Comparison of ENCODE assay signal across 18 mouse cellular contexts in the genomic region with DNA sequence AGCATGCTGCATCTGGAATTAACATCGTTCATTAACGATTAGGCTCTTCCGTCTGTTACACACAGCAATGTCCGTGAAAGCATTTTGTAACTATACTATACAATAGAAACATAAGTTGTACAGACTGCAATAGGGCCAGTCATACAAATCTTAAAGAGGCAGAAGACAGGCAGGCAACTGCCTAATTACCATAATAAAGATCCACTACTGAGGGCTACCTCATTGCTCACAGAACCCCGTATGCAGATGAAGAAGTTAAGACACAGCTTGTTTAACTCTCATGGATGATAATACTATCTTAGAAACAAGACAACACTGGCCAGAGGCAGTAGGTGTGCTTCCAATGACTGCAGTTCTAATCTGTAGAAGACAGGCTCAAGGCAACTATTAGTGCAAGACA.
A peak's percentile ranks its signal among the peaks of the same experiment; 100 is the strongest.
DNase-seq lines count a peak whose midpoint lies in the region; ATAC-seq and TF ChIP-seq lines count a peak whose summit lies in the region.
"Had no signal": no experiment of that assay in that cellular context is flagged by ENCODE, and none has a peak within 500 bp of the region (broad histone marks: within the 10 kb centered on the region; RNA-seq: fewer than 3 reads in every experiment).

No protein-coding gene starts in this region.

- peak; percentile 64; the same call in 1 of the 2 replicates for ATAC-seq in forebrain, embryonic 11.5 days (replicated peaks; ENCODE audit: low FRiP score)
- ATAC-seq in midbrain, embryonic 12.5 days (ENCODE audit: low FRiP score, low read depth) = peak; percentile 29; the same call in 1 of the 2 replicates
- no peak; the same call in 1 of the 2 replicates for ATAC-seq in midbrain, embryonic 14.5 days (ENCODE audit: low FRiP score, low TSS enrichment)
- ATAC-seq in hindbrain, postnatal 0 days = 0 out of 2 replicates have a peak, but pooled peaks have one; percentile 5
- peak; percentile 9; the same call in 1 of the 2 replicates for ATAC-seq in neural tube, embryonic 15.5 days (ENCODE audit: low FRiP score)
- ATAC-seq: liver, embryonic 12.5 days had no signal

- H3K4me2 ChIP-seq in forebrain, embryonic 11.5 days (ENCODE audit: low read depth, low read length, severe bottlenecking) = no peak overlapping the region
- no peak overlapping the region for H3K4me2 ChIP-seq in midbrain, embryonic 12.5 days (replicated peaks)
- no peak overlapping the region for H3K4me2 ChIP-seq in midbrain, embryonic 14.5 days (ENCODE audit: low read length)
- H3K4me2 ChIP-seq in hindbrain, postnatal 0 days (ENCODE audit: low read depth, low read length) = no peak overlapping the region
- H3K4me2 ChIP-seq in neural tube, embryonic 15.5 days = no peak overlapping the region
- H3K4me2 ChIP-seq: liver, embryonic 12.5 days; lung, embryonic 15.5 days; stomach, embryonic 15.5 days had no signal

- H3K4me3 ChIP-seq in forebrain, embryonic 11.5 days (ENCODE audit: low read depth, low read length) = no peak overlapping the region
- no peak overlapping the region for H3K4me3 ChIP-seq in forebrain, embryonic 10.5 days
- no peak overlapping the region for H3K4me3 ChIP-seq in midbrain, embryonic 12.5 days
- H3K4me3 ChIP-seq in midbrain, embryonic 14.5 days (replicated peaks; ENCODE audit: low read depth, low read length) = no peak overlapping the region
- H3K4me3 ChIP-seq in hindbrain, postnatal 0 days (ENCODE audit: low read length) = no peak overlapping the region
- H3K4me3 ChIP-seq in neural tube, embryonic 15.5 days (replicated peaks) = no peak overlapping the region
- H3K4me3 ChIP-seq: heart, embryonic 10.5 days; liver, embryonic 12.5 days; lung, embryonic 15.5 days; myocyte; stomach, embryonic 15.5 days had no signal

- no peak overlapping the region for H3K27ac ChIP-seq in forebrain, embryonic 11.5 days (ENCODE audit: low read depth, low read length)
- no peak overlapping the region for H3K27ac ChIP-seq in forebrain, embryonic 10.5 days
- no peak overlapping the region for H3K27ac ChIP-seq in midbrain, embryonic 12.5 days (replicated peaks)
- no peak overlapping the region for H3K27ac ChIP-seq in midbrain, embryonic 14.5 days (replicated peaks; ENCODE audit: low read depth, low read length)
- H3K27ac ChIP-seq in hindbrain, postnatal 0 days = no peak overlapping the region
- no peak overlapping the region for H3K27ac ChIP-seq in neural tube, embryonic 15.5 days (replicated peaks)
- H3K27ac ChIP-seq: heart, embryonic 10.5 days; liver, embryonic 12.5 days; lung, embryonic 15.5 days; macrophage; stomach, embryonic 15.5 days had no signal

- H3K9me3 ChIP-seq in forebrain, embryonic 11.5 days (ENCODE audit: control insufficient read depth, low read length) = no peaks in the 10 kb centered on the region
- no peaks in the 10 kb centered on the region for H3K9me3 ChIP-seq in forebrain, embryonic 10.5 days
- H3K9me3 ChIP-seq in midbrain, embryonic 12.5 days = no peaks in the 10 kb centered on the region
- H3K9me3 ChIP-seq in midbrain, embryonic 14.5 days (ENCODE audit: control insufficient read depth, low read length) = no peaks in the 10 kb centered on the region
- no peaks in the 10 kb centered on the region for H3K9me3 ChIP-seq in hindbrain, postnatal 0 days (ENCODE audit: low read length)
- H3K9me3 ChIP-seq in neural tube, embryonic 15.5 days (replicated peaks) = no peaks in the 10 kb centered on the region
- H3K9me3 ChIP-seq: heart, embryonic 10.5 days; liver, embryonic 12.5 days; lung, embryonic 15.5 days; stomach, embryonic 15.5 days had no signal

- TF ChIP-seq CTCF in hindbrain, postnatal 0 days (IDR thresholded peaks at IDR 0.05; ENCODE audit: low read depth) = no peak

- no peak for DNase-seq in forebrain, embryonic 11.5 days (ENCODE audit: low spot score)
- DNase-seq in forebrain, embryonic 10.5 days (ENCODE audit: extremely low spot score, low spot score) = no peak
- no peak for DNase-seq in midbrain, embryonic 14.5 days
- DNase-seq in hindbrain, postnatal 0 days (ENCODE audit: low spot score) = no peak
- no peak for DNase-seq in thymus, postnatal 4 days
- no peak for DNase-seq in thymus, postnatal 0 days (ENCODE audit: low spot score)
- DNase-seq: adrenal gland, adult 2 months; cerebellum, adult 11 months; gastrocnemius, postnatal 25 days; left cerebral cortex, postnatal 4 days had no signal

- H3K9ac ChIP-seq in forebrain, embryonic 11.5 days (ENCODE audit: low read length) = no peak overlapping the region
- no peak overlapping the region for H3K9ac ChIP-seq in midbrain, embryonic 12.5 days (replicated peaks)
- no peak overlapping the region for H3K9ac ChIP-seq in midbrain, embryonic 14.5 days (replicated peaks; ENCODE audit: low read length)
- H3K9ac ChIP-seq in hindbrain, postnatal 0 days (replicated peaks; ENCODE audit: low read length) = no peak overlapping the region
- no peak overlapping the region for H3K9ac ChIP-seq in neural tube, embryonic 15.5 days (replicated peaks)
- H3K9ac ChIP-seq: liver, embryonic 12.5 days; lung, embryonic 15.5 days; stomach, embryonic 15.5 days had no signal

- no peaks in the 10 kb centered on the region for H3K27me3 ChIP-seq in forebrain, embryonic 11.5 days (ENCODE audit: control insufficient read depth, insufficient read depth, low read length)
- 0 out of 2 replicates have a peak, but pooled peaks cover 3% of the 10 kb centered on the region for H3K27me3 ChIP-seq in forebrain, embryonic 10.5 days (ENCODE audit: poor library complexity, severe bottlenecking)
- no peaks in the 10 kb centered on the region for H3K27me3 ChIP-seq in midbrain, embryonic 12.5 days
- H3K27me3 ChIP-seq in midbrain, embryonic 14.5 days (ENCODE audit: control insufficient read depth, insufficient read depth, low read length) = no peaks in the 10 kb centered on the region
- H3K27me3 ChIP-seq in hindbrain, postnatal 0 days (ENCODE audit: insufficient read depth, low read length) = no peaks in the 10 kb centered on the region
- no peaks in the 10 kb centered on the region for H3K27me3 ChIP-seq in neural tube, embryonic 15.5 days (replicated peaks)
- H3K27me3 ChIP-seq: liver, embryonic 12.5 days; lung, embryonic 15.5 days; stomach, embryonic 15.5 days had no signal

- no peaks in the 10 kb centered on the region for H3K4me1 ChIP-seq in forebrain, embryonic 11.5 days (replicated peaks; ENCODE audit: control insufficient read depth, insufficient read depth, low read length)
- peaks cover 13% of the 10 kb centered on the region for H3K4me1 ChIP-seq in forebrain, embryonic 10.5 days
- peaks cover 7% of the 10 kb centered on the region for H3K4me1 ChIP-seq in midbrain, embryonic 12.5 days
- no peaks in the 10 kb centered on the region for H3K4me1 ChIP-seq in midbrain, embryonic 14.5 days (ENCODE audit: control insufficient read depth, insufficient read depth, low read length)
- H3K4me1 ChIP-seq in hindbrain, postnatal 0 days (ENCODE audit: insufficient read depth, low read length) = no peaks in the 10 kb centered on the region
- H3K4me1 ChIP-seq in neural tube, embryonic 15.5 days = 0 out of 2 replicates have a peak, but pooled peaks cover 3% of the 10 kb centered on the region
- H3K4me1 ChIP-seq: stomach, embryonic 15.5 days had no signal

- no peaks in the 10 kb centered on the region for H3K36me3 ChIP-seq in forebrain, embryonic 11.5 days (ENCODE audit: control insufficient read depth, insufficient read depth, low read length)
- H3K36me3 ChIP-seq in forebrain, embryonic 10.5 days (replicated peaks) = no peaks in the 10 kb centered on the region
- H3K36me3 ChIP-seq in midbrain, embryonic 12.5 days = no peaks in the 10 kb centered on the region
- no peaks in the 10 kb centered on the region for H3K36me3 ChIP-seq in midbrain, embryonic 14.5 days (ENCODE audit: control insufficient read depth, insufficient read depth, low read length)
- H3K36me3 ChIP-seq in hindbrain, postnatal 0 days (ENCODE audit: insufficient read depth, low read length) = no peaks in the 10 kb centered on the region
- H3K36me3 ChIP-seq in neural tube, embryonic 15.5 days = no peaks in the 10 kb centered on the region
- H3K36me3 ChIP-seq: heart, embryonic 10.5 days; liver, embryonic 12.5 days; lung, embryonic 15.5 days; stomach, embryonic 15.5 days had no signal

- WGBS in forebrain, embryonic 11.5 days = 44% methylated on average over 5 of the region's 5 CpGs
- WGBS in forebrain, embryonic 10.5 days = 84% methylated on average over 5 of the region's 5 CpGs
- WGBS in midbrain, embryonic 12.5 days = 59% methylated on average over 5 of the region's 5 CpGs
- 45% methylated on average over 5 of the region's 5 CpGs for WGBS in midbrain, embryonic 14.5 days
- WGBS in hindbrain, postnatal 0 days = 34% methylated on average over 5 of the region's 5 CpGs
- 33% methylated on average over 5 of the region's 5 CpGs for WGBS in neural tube, embryonic 15.5 days
